Mouse (Mus musculus) G1E (cell line): ENCODE data around the gene Obp2a.

Source experiments
- CTCF ChIP-seq: IDR thresholded peaks from 2 replicates; pipeline ENCODE4 v1.5.1; 2012; ENCODE audit warnings: low read depth, low read length, inconsistent platforms, mixed read lengths
- GATA1 ChIP-seq: IDR thresholded peaks from 2 replicates; pipeline ENCODE4 v1.6.1; 2012; ENCODE audit warnings: borderline replicate concordance, low read length, inconsistent platforms, mixed read lengths
- POLR2AphosphoS5 ChIP-seq: IDR thresholded peaks from 2 replicates; pipeline ENCODE4 v1.6.1; 2012; ENCODE audit warnings: low read depth, low read length, inconsistent platforms; ENCODE audit not compliant: insufficient replicate concordance
- TAL1 ChIP-seq: conservative IDR thresholded peaks from 2 replicates; pipeline ENCODE4 v1.6.1; 2012; ENCODE audit warnings: low read depth, low read length, inconsistent platforms, mixed read lengths

GRCm38 (mm10) chr2:25706643-25707481, 7.0 kb downstream of the Obp2a start, which contains the start of gene Bmyc:
- no peak for TF ChIP-seq CTCF
- no peak for TF ChIP-seq GATA1
- TF ChIP-seq POLR2AphosphoS5: no peak
- TF ChIP-seq TAL1: no peak
